Mouse (Mus musculus) stomach, postnatal 0 days (tissue): Measurements from ENCODE around the gene Pltp. TPM values are rescaled to one million over a fixed set of nuclear protein-coding genes. Genes with fewer than 3 reads are reported as not detected.
"Not testable (repeated sequence)": the region's sequence is repeated elsewhere in the genome, so short reads cannot be mapped to it uniquely, and the experiment has no call there.

Experiments used
- ATAC-seq: fragments of 200-750 bp; cut with Nextera tagmentation; 2 replicates; pipeline ENCODE4 v1.8.0; 2017; ENCODE audit not compliant: low FRiP score, low TSS enrichment
- DNase-seq: peaks from one replicate; pipeline ENCODE4 v3.0.0-alpha.2; 2016; ENCODE audit warnings: low spot score
- H3K27ac ChIP-seq: fragments of 300-500 bp; sonication (generic); replicated peaks from 2 replicates; pipeline ENCODE4 v1.5.1; 2014; ENCODE audit warnings: mild to moderate bottlenecking, control low read depth
- H3K27me3 ChIP-seq: fragments of 300-500 bp; sonication (generic); 2 replicates; pipeline ENCODE4 v1.6.1; 2014; ENCODE audit warnings: low read length; ENCODE audit not compliant: control insufficient read depth, insufficient read depth
- H3K36me3 ChIP-seq: fragments of 300-500 bp; sonication (generic); 2 replicates; pipeline ENCODE4 v1.6.1; 2014; ENCODE audit warnings: low read length, mixed read lengths; ENCODE audit not compliant: control insufficient read depth, insufficient read depth
- H3K4me1 ChIP-seq: fragments of 300-500 bp; sonication (generic); replicated peaks from 2 replicates; pipeline ENCODE4 v1.6.1; 2014; ENCODE audit warnings: antibody characterized with exemption; ENCODE audit not compliant: control insufficient read depth, insufficient read depth
- H3K4me2 ChIP-seq: fragments of 300-500 bp; sonication (generic); replicated peaks from 2 replicates; pipeline ENCODE4 v1.6.1; 2014; ENCODE audit warnings: low read depth, mild to moderate bottlenecking, control low read depth, moderate library complexity
- H3K4me3 ChIP-seq: fragments of 300-500 bp; sonication (generic); 2 replicates; pipeline ENCODE4 v1.5.1; 2014; ENCODE audit warnings: low read depth, low read length, control low read depth
- H3K9ac ChIP-seq: fragments of 300-500 bp; sonication (generic); 2 replicates; pipeline ENCODE4 v1.6.1; 2014; ENCODE audit warnings: mild to moderate bottlenecking, low read length, control low read depth, mixed read lengths
- H3K9me3 ChIP-seq: fragments of 300-500 bp; sonication (generic); 2 replicates; pipeline ENCODE4 v1.6.1; 2016; ENCODE audit warnings: low read length; ENCODE audit not compliant: control insufficient read depth
- CTCF ChIP-seq: IDR thresholded peaks from 2 replicates; pipeline ENCODE4 v1.5.1; 2016; ENCODE audit warnings: antibody characterized with exemption, low read depth, mild to moderate bottlenecking, moderate library complexity
- EP300 ChIP-seq: optimal IDR thresholded peaks from 2 replicates; pipeline ENCODE3; 2016; ENCODE audit warnings: antibody characterized with exemption
- WGBS: fragments of 180-500 bp; shearing (Covaris S2); extraction: QIAGEN DNeasy Blood & Tissue Kit; methylation state at CpG from one replicate; pipeline ENCODE4 v1.1.7; 2014; 5-methylcytosine and 5-hydroxymethylcytosine counted together
- polyA plus RNA-seq: library from polyadenylated mRNA; unstranded; fragments of >200 nt; fragmentation: Nextera tagmentation; extraction: Ambion mirVana; gene quantifications from 2 replicates; pipeline ENCODE4 v1.2.1, GENCODE M21; 2015

The Pltp gene
- polyA plus RNA-seq, 1 experiment from 2014 or later, result 42.7 TPM

DNA sequence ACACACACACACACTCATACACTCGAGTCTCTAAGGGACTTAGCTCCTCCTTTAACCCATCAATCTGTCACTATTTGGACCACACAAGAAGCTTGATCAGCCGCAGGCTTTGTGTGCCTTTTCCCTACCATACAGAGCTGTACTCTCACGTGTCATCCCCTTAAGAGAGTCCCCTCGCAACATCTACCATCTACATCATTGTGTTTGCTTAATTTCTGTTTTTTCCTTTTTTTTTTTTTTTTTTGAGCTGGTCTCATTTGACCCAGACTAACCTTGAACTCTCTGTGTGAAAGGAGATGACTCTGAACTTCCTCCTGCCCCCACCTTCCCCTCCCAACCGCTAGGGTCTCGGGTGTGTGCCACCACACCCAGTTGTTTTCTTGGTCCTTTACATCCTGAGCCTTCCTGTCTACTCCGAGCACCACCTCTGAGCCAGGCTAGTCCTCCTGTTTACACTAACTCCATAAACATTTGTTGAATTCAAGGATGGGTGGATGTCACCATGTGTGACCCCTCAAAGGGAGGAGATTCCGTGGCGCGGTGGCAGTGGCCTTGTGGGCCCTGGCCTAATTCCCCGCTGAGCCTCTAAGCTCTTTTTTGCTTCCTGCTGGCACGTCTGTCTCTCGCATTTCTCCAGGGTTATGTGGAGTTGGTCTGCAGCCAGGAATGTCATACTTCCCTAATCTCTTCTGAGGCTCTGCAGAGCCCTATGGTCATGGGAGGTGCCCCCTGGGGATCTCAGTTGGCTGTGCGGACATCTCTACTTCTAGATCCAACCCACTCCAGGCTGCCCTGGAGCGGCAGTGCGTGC lies 9.4 kb upstream of the Pltp start:
- Histone ChIP-seq H3K27me3 (no peaks in the 10 kb centered on the region), H3K4me1 (no peaks in the 10 kb centered on the region; the same call in 1 of the 2 replicates), H3K9me3 (no peaks in the 10 kb centered on the region), H3K9ac (no peak overlapping the region), H3K4me2 (no peak overlapping the region), H3K27ac (peak overlapping the region; percentile 63), H3K36me3 (no peaks in the 10 kb centered on the region), H3K4me3 (no peak overlapping the region)
- TF ChIP-seq CTCF (peak; percentile 24; the same call in 1 of the 2 replicates), EP300 (no peak)
- 22% methylated on average over 16 of the region's 16 CpGs for whole genome bisulfite sequencing
- no peak for DNase-seq
- peak; percentile 76 for ATAC-seq

DNA sequence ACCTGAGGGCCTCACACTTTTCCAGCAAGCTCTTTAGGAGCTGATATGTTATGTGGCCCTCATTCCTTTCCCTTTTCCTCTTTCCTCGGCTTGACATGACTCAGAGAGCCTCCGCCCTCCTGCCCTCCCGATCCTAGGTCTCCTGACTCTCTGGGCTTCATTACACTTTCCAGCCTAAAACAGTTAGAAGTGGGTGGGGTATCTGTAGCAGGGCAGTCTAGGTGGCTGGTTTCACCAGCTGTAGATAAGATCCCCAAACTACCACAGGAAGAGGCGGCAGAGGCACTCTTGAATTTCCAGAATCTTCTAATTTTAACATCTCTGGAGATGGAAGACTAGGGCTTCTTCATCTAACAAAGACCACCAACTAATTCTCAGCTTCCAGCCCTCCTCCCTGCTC lies 7.1 kb upstream of the Pltp start:
- Histone ChIP-seq H3K4me3 (no peak overlapping the region), H3K4me2 (no peak overlapping the region), H3K36me3 (no peaks in the 10 kb centered on the region), H3K27ac (no peak overlapping the region), H3K9me3 (no peaks in the 10 kb centered on the region), H3K4me1 (peaks cover 4% of the 10 kb centered on the region), H3K27me3 (no peaks in the 10 kb centered on the region), H3K9ac (no peak overlapping the region)
- DNase-seq (no peak), ATAC-seq (no peak)
- 59% methylated on average over 4 of the region's 4 CpGs for WGBS
- TF ChIP-seq CTCF (no peak), EP300 (no peak)

DNA sequence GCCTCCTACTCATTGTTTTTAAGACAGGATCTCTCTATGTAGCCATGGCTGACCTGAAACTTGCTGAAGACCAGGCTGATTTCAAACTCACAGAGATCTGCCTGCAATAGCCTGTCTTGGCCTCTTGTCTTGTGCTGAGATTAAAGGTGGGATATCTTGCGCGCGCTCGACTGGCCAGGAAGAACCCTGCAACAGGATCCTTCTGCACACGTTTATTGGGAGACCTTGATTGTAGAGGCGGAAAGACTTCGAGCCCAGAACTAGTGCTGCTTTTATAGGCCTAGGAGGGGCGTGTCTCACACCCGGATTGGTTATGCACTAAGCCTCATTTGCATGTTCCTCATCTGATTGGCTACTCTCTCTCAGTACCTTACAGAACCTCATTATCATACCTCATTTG lies 5.9 kb upstream of the Pltp start:
- not testable (repeated sequence) for H3K27ac ChIP-seq, H3K4me1 ChIP-seq, H3K4me2 ChIP-seq, H3K36me3 ChIP-seq, H3K27me3 ChIP-seq, H3K4me3 ChIP-seq, H3K9me3 ChIP-seq, ATAC-seq, DNase-seq, H3K9ac ChIP-seq
- WGBS, result 96% methylated on average over 7 of the region's 9 CpGs

DNA sequence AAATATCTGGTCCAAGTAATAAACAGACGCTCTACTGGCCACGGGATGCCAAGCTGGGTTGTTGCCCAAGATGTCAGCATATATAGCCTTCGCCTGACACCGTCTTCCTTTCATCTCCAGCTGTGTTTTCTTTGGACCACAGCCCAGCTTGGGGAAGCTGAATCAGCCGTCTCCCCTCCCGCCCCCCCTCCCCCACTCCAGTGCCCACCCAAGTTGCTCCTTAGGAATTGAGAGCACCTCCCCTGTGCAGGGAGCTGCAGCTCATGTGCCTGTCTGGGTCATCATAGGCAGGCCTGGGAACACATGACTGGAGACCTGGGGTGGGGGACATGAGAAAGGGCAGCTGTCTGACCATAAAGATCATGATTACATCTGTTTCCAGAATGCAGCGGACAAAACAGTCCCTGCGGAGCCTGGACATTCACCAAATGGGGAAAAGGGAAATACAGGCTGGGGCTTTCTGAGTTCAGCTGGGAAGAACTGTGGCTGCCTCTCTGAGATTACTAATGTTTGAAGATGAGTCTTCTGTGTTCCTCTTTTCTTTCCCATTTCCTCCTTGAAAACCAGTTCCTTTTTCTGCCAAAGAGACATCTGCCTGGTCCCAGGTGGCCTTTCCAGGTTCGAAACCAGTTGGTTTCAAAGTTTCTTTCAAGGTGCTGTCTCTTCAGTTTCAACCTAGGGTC lies 4.8 kb upstream of the Pltp start:
- Histone ChIP-seq H3K9me3 (no peaks in the 10 kb centered on the region), H3K27ac (peak overlapping the region; percentile 75), H3K9ac (no peak overlapping the region), H3K4me3 (no peak overlapping the region), H3K4me2 (no peak overlapping the region), H3K4me1 (peaks cover 4% of the 10 kb centered on the region), H3K36me3 (no peaks in the 10 kb centered on the region), H3K27me3 (no peaks in the 10 kb centered on the region)
- DNase-seq (peak; percentile 59), ATAC-seq (peak; percentile 81; the same call in 1 of the 2 replicates)
- WGBS, result 21% methylated on average over 9 of the region's 9 CpGs
- peak; percentile 32 for TF ChIP-seq EP300
- no peak for TF ChIP-seq CTCF

DNA sequence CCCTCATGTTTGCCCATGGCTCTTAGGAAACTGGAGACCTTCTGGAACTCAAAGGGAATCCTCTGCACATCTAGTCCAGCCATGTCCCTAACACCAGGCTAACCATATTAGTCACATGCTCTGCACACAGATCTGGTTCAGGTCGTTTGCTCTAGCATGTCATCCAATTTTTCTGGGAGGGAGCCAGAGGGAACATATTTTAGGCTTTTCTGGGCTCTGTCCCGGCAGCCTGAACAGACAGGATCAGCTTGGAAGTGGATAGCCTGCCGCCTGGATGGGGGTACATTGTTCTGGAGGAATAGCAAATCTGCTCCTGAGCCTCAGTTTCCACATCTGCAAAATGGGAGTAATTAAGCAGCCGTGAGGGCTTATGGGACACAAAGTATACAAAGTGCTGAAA lies 3.6 kb upstream of the Pltp start:
- Histone ChIP-seq H3K9ac (no peak overlapping the region), H3K9me3 (no peaks in the 10 kb centered on the region), H3K4me2 (no peak overlapping the region), H3K27ac (no peak overlapping the region), H3K4me1 (peaks cover 8% of the 10 kb centered on the region; the same call in 1 of the 2 replicates), H3K4me3 (no peak overlapping the region), H3K27me3 (no peaks in the 10 kb centered on the region), H3K36me3 (no peaks in the 10 kb centered on the region)
- TF ChIP-seq CTCF, result no peak
- TF ChIP-seq EP300, result no peak
- WGBS, result 44% methylated on average over 4 of the region's 4 CpGs
- DNase-seq, result no peak
- no peak for ATAC-seq
